Mouse (Mus musculus) midbrain, embryonic 14.5 days (tissue): Measurements from ENCODE around the gene Hus1b. TPM values are rescaled to one million over a fixed set of nuclear protein-coding genes. Genes with fewer than 3 reads are reported as not detected.
A peak's percentile ranks its signal among the peaks of the same experiment; 100 is the strongest.

Experiments
- ATAC-seq: fragments of 200-750 bp; cut with Nextera tagmentation; 2 replicates; pipeline ENCODE4 v1.8.0; 2017; ENCODE audit warnings: moderate number of reproducible peaks, moderate library complexity; ENCODE audit not compliant: low FRiP score, low TSS enrichment
- DNase-seq: peaks from one replicate; pipeline ENCODE4 v3.0.0-alpha.2; 2015
- H3K27ac ChIP-seq: fragments of 300-500 bp; sonication (generic); replicated peaks from 2 replicates; pipeline ENCODE4 v1.5.1; 2014; ENCODE audit warnings: mild to moderate bottlenecking, low read depth, low read length, moderate library complexity
- H3K27me3 ChIP-seq: fragments of 300-500 bp; sonication (generic); 2 replicates; pipeline ENCODE4 v1.6.1; 2014; ENCODE audit warnings: low read length, control low read depth, mixed read lengths; ENCODE audit not compliant: control insufficient read depth, insufficient read depth
- H3K36me3 ChIP-seq: fragments of 300-500 bp; sonication (generic); 2 replicates; pipeline ENCODE4 v1.6.1; 2014; ENCODE audit warnings: low read length, control low read depth; ENCODE audit not compliant: control insufficient read depth, insufficient read depth
- H3K4me1 ChIP-seq: fragments of 300-500 bp; sonication (generic); 2 replicates; pipeline ENCODE4 v1.6.1; 2014; ENCODE audit warnings: mild to moderate bottlenecking, antibody characterized with exemption, low read length, control low read depth; ENCODE audit not compliant: control insufficient read depth, insufficient read depth
- H3K4me2 ChIP-seq: fragments of 300-500 bp; sonication (generic); 2 replicates; pipeline ENCODE4 v1.6.1; 2014; ENCODE audit warnings: mild to moderate bottlenecking, low read length, moderate library complexity
- H3K4me3 ChIP-seq: fragments of 300-500 bp; sonication (generic); replicated peaks from 2 replicates; pipeline ENCODE4 v1.5.1; 2014; ENCODE audit warnings: low read depth, low read length
- H3K9ac ChIP-seq: fragments of 300-500 bp; sonication (generic); replicated peaks from 2 replicates; pipeline ENCODE4 v1.6.1; 2014; ENCODE audit warnings: mild to moderate bottlenecking, low read length, moderate library complexity
- H3K9me3 ChIP-seq: fragments of 300-500 bp; sonication (generic); 2 replicates; pipeline ENCODE4 v1.6.1; 2016; ENCODE audit warnings: low read length, control low read depth, mixed read lengths; ENCODE audit not compliant: control insufficient read depth
- WGBS: fragments of 180-500 bp; shearing (Covaris S2); extraction: QIAGEN DNeasy Blood & Tissue Kit; methylation state at CpG from one replicate; pipeline ENCODE4 v1.1.7; 2014; 5-methylcytosine and 5-hydroxymethylcytosine counted together
- polyA plus RNA-seq: library from polyadenylated mRNA; unstranded; fragments of >200 nt; fragmentation: Nextera tagmentation; extraction: Ambion mirVana; gene quantifications from 2 replicates; pipeline ENCODE4 v1.2.1, GENCODE M21; 2014

Hus1b gene
- polyA plus RNA-seq, 1 experiment from 2014 or later, result 0.36 TPM

- no peaks in the 10 kb centered on the region for H3K4me1 ChIP-seq
- H3K9ac ChIP-seq, result no peak overlapping the region
- DNase-seq (peak; percentile 46), ATAC-seq (no peak)
- no peak overlapping the region for H3K27ac ChIP-seq
- H3K4me2 ChIP-seq, result no peak overlapping the region
- H3K4me3 ChIP-seq, result no peak overlapping the region
- H3K27me3 ChIP-seq, result no peaks in the 10 kb centered on the region
- no peaks in the 10 kb centered on the region for H3K9me3 ChIP-seq
- 94% methylated on average over 7 of the region's 7 CpGs for WGBS
- peaks cover 31% of the 10 kb centered on the region for H3K36me3 ChIP-seq
Measured at GRCm38 (mm10) chr13:30901387-30902041, 46.0 kb downstream of the Hus1b start.

Other genes with a start within 250 kb of the Hus1b start
- 0.04 and 0.17 TPM in 2 replicates for gene Irf4, start 198.5 kb downstream of the Hus1b start, polyA plus RNA-seq
- gene Exoc2, start 26.3 kb upstream of the Hus1b start, polyA plus RNA-seq, result 56.2 and 63.1 TPM in 2 replicates
- not detected in 2 replicates for gene Gm5447, start 26.4 kb upstream of the Hus1b start, polyA plus RNA-seq